Mouse (Mus musculus): ENCODE data around the gene Galnt17. TPM values are rescaled to one million over a fixed set of nuclear protein-coding genes. Genes with fewer than 3 reads are reported as not detected.

Galnt17 gene
- polyA plus RNA-seq, 1 experiment from 2014 or later, result 1.0 TPM

GRCm38 (mm10) chr5:131094771-131095170 is 213.5 kb downstream of the Galnt17 start:
- H3K4me3 ChIP-seq, result no peak overlapping the region
- peaks cover 6% of the 10 kb centered on the region for H3K4me1 ChIP-seq
- H3K9me3 ChIP-seq (replicated peaks), result no peaks in the 10 kb centered on the region
- no peaks in the 10 kb centered on the region for H3K36me3 ChIP-seq
- H3K27ac ChIP-seq, result no peak overlapping the region
- H3K27me3 ChIP-seq (ENCODE audit: low read depth, poor library complexity, severe bottlenecking), result no peaks in the 10 kb centered on the region
- no peak for DNase-seq (ENCODE audit: low spot score)
- WGBS, result 59% methylated on average over 1 of the region's 1 CpGs

- Histone ChIP-seq H3K4me1 (peaks cover 9% of the 10 kb centered on the region), H3K4me3 (no peak overlapping the region), H3K27me3 (ENCODE audit: low read depth, poor library complexity, severe bottlenecking) (no peaks in the 10 kb centered on the region), H3K36me3 (no peaks in the 10 kb centered on the region), H3K27ac (no peak overlapping the region), H3K9me3 (replicated peaks) (no peaks in the 10 kb centered on the region)
- WGBS, result 78% methylated on average over 6 of the region's 6 CpGs
- DNase-seq (ENCODE audit: low spot score), result no peak
Measured at GRCm38 (mm10) chr5:131094138-131094537, 214.2 kb downstream of the Galnt17 start.

- no peaks in the 10 kb centered on the region for H3K9me3 ChIP-seq (replicated peaks)
- no peak overlapping the region for H3K4me3 ChIP-seq
- 56% methylated on average over 8 of the region's 8 CpGs for WGBS
- no peaks in the 10 kb centered on the region for H3K27me3 ChIP-seq (ENCODE audit: low read depth, poor library complexity, severe bottlenecking)
- DNase-seq (ENCODE audit: low spot score), result peak; percentile 42
- peaks cover 14% of the 10 kb centered on the region for H3K4me1 ChIP-seq
- no peaks in the 10 kb centered on the region for H3K36me3 ChIP-seq
- H3K27ac ChIP-seq, result no peak overlapping the region
Measured at GRCm38 (mm10) chr5:131089876-131090275, 218.4 kb downstream of the Galnt17 start.

GRCm38 (mm10) chr5:131088866-131089265 is 219.4 kb downstream of the Galnt17 start:
- H3K4me3 ChIP-seq, result no peak overlapping the region
- WGBS, result 60% methylated on average over 11 of the region's 11 CpGs
- H3K27me3 ChIP-seq (ENCODE audit: low read depth, poor library complexity, severe bottlenecking), result no peaks in the 10 kb centered on the region
- H3K4me1 ChIP-seq, result peaks cover 14% of the 10 kb centered on the region
- H3K9me3 ChIP-seq (replicated peaks), result no peaks in the 10 kb centered on the region
- no peaks in the 10 kb centered on the region for H3K36me3 ChIP-seq
- 0 out of 2 replicates have a peak overlapping the region, but pooled peaks have one; percentile 9 for H3K27ac ChIP-seq
- DNase-seq (ENCODE audit: low spot score), result no peak

- peaks cover 16% of the 10 kb centered on the region for H3K4me1 ChIP-seq
- peak; percentile 41 for DNase-seq (ENCODE audit: low spot score)
- WGBS, result 60% methylated on average over 14 of the region's 14 CpGs
- H3K27me3 ChIP-seq (ENCODE audit: low read depth, poor library complexity, severe bottlenecking), result no peaks in the 10 kb centered on the region
- no peaks in the 10 kb centered on the region for H3K9me3 ChIP-seq (replicated peaks)
- H3K27ac ChIP-seq, result no peak overlapping the region
- H3K36me3 ChIP-seq, result no peaks in the 10 kb centered on the region
- no peak overlapping the region for H3K4me3 ChIP-seq
Measured at GRCm38 (mm10) chr5:131083072-131083657, 225.1 kb downstream of the Galnt17 start.

- Histone ChIP-seq H3K4me3 (no peak overlapping the region), H3K27me3 (ENCODE audit: low read depth, poor library complexity, severe bottlenecking) (no peaks in the 10 kb centered on the region), H3K9me3 (replicated peaks) (no peaks in the 10 kb centered on the region), H3K36me3 (no peaks in the 10 kb centered on the region), H3K4me1 (peaks cover 7% of the 10 kb centered on the region; the same call in 1 of the 2 replicates), H3K27ac (no peak overlapping the region)
- 34% methylated on average over 1 of the region's 1 CpGs for WGBS
- DNase-seq (ENCODE audit: low spot score), result no peak
Measured at GRCm38 (mm10) chr5:131077682-131078081, 230.6 kb downstream of the Galnt17 start.

- H3K9me3 ChIP-seq (replicated peaks), result no peaks in the 10 kb centered on the region
- DNase-seq (ENCODE audit: low spot score), result no peak
- no peak overlapping the region for H3K4me3 ChIP-seq
- no peaks in the 10 kb centered on the region for H3K4me1 ChIP-seq
- WGBS, result 93% methylated on average over 7 of the region's 7 CpGs
- H3K27ac ChIP-seq, result no peak overlapping the region
- no peaks in the 10 kb centered on the region for H3K27me3 ChIP-seq (ENCODE audit: low read depth, poor library complexity, severe bottlenecking)
- no peaks in the 10 kb centered on the region for H3K36me3 ChIP-seq
Measured at GRCm38 (mm10) chr5:131075795-131076194, 232.5 kb downstream of the Galnt17 start.

- WGBS, result 84% methylated on average over 4 of the region's 4 CpGs
- Histone ChIP-seq H3K27ac (no peak overlapping the region), H3K27me3 (ENCODE audit: low read depth, poor library complexity, severe bottlenecking) (no peaks in the 10 kb centered on the region), H3K9me3 (replicated peaks) (no peaks in the 10 kb centered on the region), H3K4me3 (no peak overlapping the region), H3K4me1 (no peaks in the 10 kb centered on the region), H3K36me3 (no peaks in the 10 kb centered on the region)
- no peak for DNase-seq (ENCODE audit: low spot score)
Measured at GRCm38 (mm10) chr5:131074295-131074694, 234.0 kb downstream of the Galnt17 start.

- WGBS, result 91% methylated on average over 6 of the region's 6 CpGs
- Histone ChIP-seq H3K27me3 (ENCODE audit: low read depth, poor library complexity, severe bottlenecking) (no peaks in the 10 kb centered on the region), H3K9me3 (replicated peaks) (no peaks in the 10 kb centered on the region), H3K27ac (no peak overlapping the region), H3K4me3 (no peak overlapping the region), H3K4me1 (no peaks in the 10 kb centered on the region), H3K36me3 (no peaks in the 10 kb centered on the region)
- DNase-seq (ENCODE audit: low spot score), result no peak
Measured at GRCm38 (mm10) chr5:131065174-131065573, 243.1 kb downstream of the Galnt17 start.

- H3K27ac ChIP-seq, result no peak overlapping the region
- H3K9me3 ChIP-seq (replicated peaks), result no peaks in the 10 kb centered on the region
- no peak overlapping the region for H3K4me3 ChIP-seq
- WGBS, result 53% methylated on average over 4 of the region's 4 CpGs
- no peaks in the 10 kb centered on the region for H3K4me1 ChIP-seq
- no peaks in the 10 kb centered on the region for H3K27me3 ChIP-seq (ENCODE audit: low read depth, poor library complexity, severe bottlenecking)
- H3K36me3 ChIP-seq, result no peaks in the 10 kb centered on the region
- DNase-seq (ENCODE audit: low spot score), result no peak
Measured at GRCm38 (mm10) chr5:131048505-131048904, 259.8 kb downstream of the Galnt17 start.

GRCm38 (mm10) chr5:131043130-131043529 is 265.2 kb downstream of the Galnt17 start:
- no peaks in the 10 kb centered on the region for H3K36me3 ChIP-seq

GRCm38 (mm10) chr5:131040441-131040840 is 267.9 kb downstream of the Galnt17 start:
- H3K27ac ChIP-seq, result no peak overlapping the region
- no peaks in the 10 kb centered on the region for H3K36me3 ChIP-seq
- no peaks in the 10 kb centered on the region for H3K4me1 ChIP-seq
- WGBS, result 90% methylated on average over 2 of the region's 2 CpGs
- H3K4me3 ChIP-seq, result no peak overlapping the region
- no peaks in the 10 kb centered on the region for H3K27me3 ChIP-seq (ENCODE audit: low read depth, poor library complexity, severe bottlenecking)
- no peaks in the 10 kb centered on the region for H3K9me3 ChIP-seq (replicated peaks)
- DNase-seq (ENCODE audit: low spot score), result no peak

More at GRCm38 (mm10) chr5:131043130-131043529, 265.2 kb downstream of the Galnt17 start:
- H3K27ac ChIP-seq, result no peak overlapping the region
- DNase-seq (ENCODE audit: low spot score), result no peak
- H3K9me3 ChIP-seq (replicated peaks), result no peaks in the 10 kb centered on the region
- H3K27me3 ChIP-seq (ENCODE audit: low read depth, poor library complexity, severe bottlenecking), result no peaks in the 10 kb centered on the region
- no peaks in the 10 kb centered on the region for H3K4me1 ChIP-seq
- H3K4me3 ChIP-seq, result no peak overlapping the region

GRCm38 (mm10) chr5:131039611-131040313 is 268.5 kb downstream of the Galnt17 start:
- no peaks in the 10 kb centered on the region for H3K36me3 ChIP-seq
- no peaks in the 10 kb centered on the region for H3K9me3 ChIP-seq (replicated peaks)
- H3K27me3 ChIP-seq (ENCODE audit: low read depth, poor library complexity, severe bottlenecking), result no peaks in the 10 kb centered on the region
- WGBS, result 83% methylated on average over 5 of the region's 5 CpGs
- no peaks in the 10 kb centered on the region for H3K4me1 ChIP-seq
- no peak overlapping the region for H3K4me3 ChIP-seq
- no peak overlapping the region for H3K27ac ChIP-seq
- no peak for DNase-seq (ENCODE audit: low spot score)
